Mouse (Mus musculus): ENCODE measurements around the gene Dpm3. TPM values are rescaled to one million over a fixed set of nuclear protein-coding genes. Genes with fewer than 3 reads are reported as not detected.
"Not testable (repeated sequence)": the region's sequence is repeated elsewhere in the genome, so short reads cannot be mapped to it uniquely, and the experiment has no call there.

Gene Dpm3
- total and polyA plus RNA-seq, 3 experiments, result 52.7 to 228 (median 74.8) TPM

DNA sequence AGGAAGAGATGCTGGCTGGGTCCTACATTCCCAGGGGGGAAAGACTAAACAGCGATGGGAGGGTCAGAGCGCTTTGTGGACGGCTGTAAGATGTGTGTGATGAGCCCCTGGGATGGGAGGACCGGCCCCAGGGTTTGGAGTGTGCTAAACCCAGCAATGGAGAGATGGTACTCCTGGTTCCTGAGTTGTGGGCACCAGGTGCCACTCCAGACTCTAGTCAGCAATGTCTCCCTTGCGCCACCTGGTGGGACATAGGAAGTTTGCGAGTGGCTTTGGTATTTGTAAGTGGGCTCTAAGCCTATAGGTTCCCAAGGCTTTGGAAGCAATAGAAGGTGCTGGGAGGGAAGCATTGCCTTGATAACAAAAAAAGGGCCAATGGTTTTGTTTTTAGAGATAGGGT lies 43.3 kb upstream of the Dpm3 start:
- H3K27ac ChIP-seq (ENCODE audit: insufficient read depth, low read depth), result no peak overlapping the region
- H3K9ac ChIP-seq (ENCODE audit: insufficient read depth, low read depth), result 0 out of 2 replicates have a peak overlapping the region, but pooled peaks have one; percentile 43
- TF ChIP-seq TCF12 (IDR thresholded peaks at IDR 0.05; ENCODE audit: low read depth, low read length) (0 out of 2 replicates have a peak, but pooled peaks have one; percentile 54), GABPA (IDR thresholded peaks at IDR 0.05; ENCODE audit: insufficient replicate concordance, low read depth, low read length) (no peak), CTCF (conservative IDR thresholded peaks at IDR 0.05 in 1 of 2, IDR thresholded peaks at IDR 0.05 in 1 of 2; ENCODE audit: low read depth in 2 of 2, low read length in 2 of 2) (peak; percentile 88 to 95), MXI1 (IDR thresholded peaks at IDR 0.05; ENCODE audit: low read depth, low read length) (0 out of 2 replicates have a peak, but pooled peaks have one; percentile 6), IRF4 (IDR thresholded peaks at IDR 0.05; ENCODE audit: low read depth, low read length) (peak; percentile 59), USF1 (IDR thresholded peaks at IDR 0.05; ENCODE audit: low read depth, low read length) (no peak), CHD1 (IDR thresholded peaks at IDR 0.05; ENCODE audit: low read depth, low read length) (no peak), RAD21 (IDR thresholded peaks at IDR 0.05; ENCODE audit: low read depth, low read length) (peak; percentile 78), PAX5 (IDR thresholded peaks at IDR 0.05; ENCODE audit: low read length) (no peak), JUN (IDR thresholded peaks at IDR 0.05; ENCODE audit: insufficient read depth, low read depth, low read length) (no peak), MYC (IDR thresholded peaks at IDR 0.05; ENCODE audit: low read depth, low read length) (peak; percentile 49; the same call in 1 of the 2 replicates), MAX (IDR thresholded peaks at IDR 0.05; ENCODE audit: low read length) (peak; percentile 35; the same call in 1 of the 2 replicates), POLR2A (IDR thresholded peaks at IDR 0.05; ENCODE audit: low read depth, low read length) (0 out of 2 replicates have a peak, but pooled peaks have one; percentile 17), SMC3 (IDR thresholded peaks at IDR 0.05; ENCODE audit: low read depth, low read length) (peak; percentile 95)
- DNase-seq (ENCODE audit: extremely low read depth), result peak; percentile 92
- no peaks in the 10 kb centered on the region for H3K9me3 ChIP-seq (replicated peaks; ENCODE audit: low read length)
- dilution Hi-C loops (cut with MboI; ENCODE audit: extremely low pct_ligation_motif_present, extremely low pct_unique_long_range_greater_than_20kb, low sequenced_read_pairs), result no loop called here
- peaks cover 5 to 33% of the 10 kb centered on the region in 2 experiments; a peak in 3 of 4 replicates for H3K4me1 ChIP-seq (ENCODE audit: control insufficient read depth in 1 of 2, insufficient read depth in 2 of 2)
- peaks cover 4 to 26% of the 10 kb centered on the region in 2 experiments for H3K36me3 ChIP-seq (replicated peaks in 1 of 2; ENCODE audit: control insufficient read depth in 1 of 2, insufficient read depth in 1 of 2, low read length in 1 of 2)
- H3K4me3 ChIP-seq (replicated peaks in 1 of 3; ENCODE audit: low read depth in 2 of 3, low read length in 2 of 3, poor library complexity in 1 of 3), result peak overlapping the region in 2 of 3 experiments; percentile 19 to 25
- in situ Hi-C loops (cut with MboI; ENCODE audit: low pct_ligation_motif_present, low pct_unique_long_range_greater_than_20kb, low sequenced_read_pairs), result no loop called here
- no peaks in the 10 kb centered on the region for H3K27me3 ChIP-seq (replicated peaks)
- H3K79me2 ChIP-seq (replicated peaks; ENCODE audit: control insufficient read depth, extremely low read depth, insufficient read depth, poor library complexity, severe bottlenecking), result peaks cover 14% of the 10 kb centered on the region
- peak overlapping the region; percentile 94 for H3K4me2 ChIP-seq (ENCODE audit: insufficient read depth, low read depth, poor library complexity, severe bottlenecking)

DNA sequence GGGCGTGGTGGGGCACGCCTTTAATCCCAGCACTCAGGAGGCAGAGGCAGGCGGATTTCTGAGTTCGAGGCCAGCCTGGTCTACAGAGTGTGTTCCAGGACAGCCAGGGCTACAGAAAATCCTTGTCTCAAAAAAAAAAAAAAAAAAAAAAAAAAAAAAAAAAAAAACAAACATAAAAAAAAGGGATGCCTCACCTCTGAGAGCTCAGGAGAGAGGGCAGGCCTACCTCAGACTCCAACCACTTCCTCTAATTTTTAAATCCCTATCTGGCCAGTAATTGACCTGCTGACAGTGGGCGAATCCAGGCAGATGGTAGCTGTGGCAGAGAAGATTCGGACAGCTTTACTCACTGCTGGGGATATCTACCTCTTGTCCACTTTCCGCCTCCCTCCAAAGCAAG lies 42.8 kb upstream of the Dpm3 start:
- H3K4me2 ChIP-seq (ENCODE audit: insufficient read depth, low read depth, poor library complexity, severe bottlenecking); H3K9ac ChIP-seq (ENCODE audit: insufficient read depth, low read depth); H3K27ac ChIP-seq (ENCODE audit: insufficient read depth, low read depth); H3K27me3 ChIP-seq (replicated peaks); DNase-seq (ENCODE audit: extremely low read depth); H3K4me3 ChIP-seq (replicated peaks in 1 of 3; ENCODE audit: low read depth in 2 of 3, low read length in 2 of 3, poor library complexity in 1 of 3); H3K9me3 ChIP-seq (replicated peaks; ENCODE audit: low read length); dilution Hi-C loops (cut with MboI; ENCODE audit: extremely low pct_ligation_motif_present, extremely low pct_unique_long_range_greater_than_20kb, low sequenced_read_pairs); in situ Hi-C loops (cut with MboI; ENCODE audit: low pct_ligation_motif_present, low pct_unique_long_range_greater_than_20kb, low sequenced_read_pairs): not testable (repeated sequence)
- H3K79me2 ChIP-seq (replicated peaks; ENCODE audit: control insufficient read depth, extremely low read depth, insufficient read depth, poor library complexity, severe bottlenecking), result peaks cover 14% of the 10 kb centered on the region
- peak; percentile 22; the same call in 1 of the 2 replicates for TF ChIP-seq ZNF384 (IDR thresholded peaks at IDR 0.05; ENCODE audit: low read depth, low read length)
- peaks cover 5 to 33% of the 10 kb centered on the region in 2 experiments; a peak in 3 of 4 replicates for H3K4me1 ChIP-seq (ENCODE audit: control insufficient read depth in 1 of 2, insufficient read depth in 2 of 2)
- peaks cover 2 to 23% of the 10 kb centered on the region in 2 experiments for H3K36me3 ChIP-seq (replicated peaks in 1 of 2; ENCODE audit: control insufficient read depth in 1 of 2, insufficient read depth in 1 of 2, low read length in 1 of 2)

Measured in CH12.LX (cell line).